In the genomic region with DNA sequence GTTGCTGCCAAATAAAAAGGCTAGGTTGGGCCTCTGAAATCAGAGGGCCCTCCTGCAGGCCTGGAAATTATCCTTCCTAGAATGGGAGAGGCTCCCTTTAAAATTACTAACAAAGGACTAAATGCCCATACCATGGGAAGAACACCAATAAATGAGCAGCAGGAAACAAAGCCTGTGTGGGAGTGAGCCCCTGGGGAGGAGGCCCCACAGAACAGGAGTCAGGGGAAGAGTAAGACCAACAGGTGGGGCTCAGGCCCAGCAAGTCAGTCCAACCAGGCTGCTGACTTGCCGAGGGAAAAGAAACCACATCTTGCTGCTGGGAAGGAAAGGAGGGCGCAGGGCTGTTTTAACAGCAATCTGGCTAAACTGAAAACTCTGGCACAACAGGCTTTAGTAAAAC, we compare ENCODE assay signal across 35 mouse cellular contexts.
"Had no signal": no experiment of that assay in that cellular context is flagged by ENCODE, and none has a peak within 500 bp of the region (broad histone marks: within the 10 kb centered on the region; RNA-seq: fewer than 3 reads in every experiment).

No protein-coding gene starts in this region.

- DNase-seq: heart, postnatal 10 days; heart, postnatal 14 days; heart, postnatal 36 days; heart, postnatal 4 days; kidney, adult 11 months; kidney, adult 18-20 months; kidney, adult 2 months; kidney, adult 8-10 months; kidney, adult 9 months; kidney, postnatal 10 days; kidney, postnatal 14 days; kidney, postnatal 25 days; kidney, postnatal 36 days; kidney, postnatal 4 days; layer of hippocampus, adult 9-11 months; layer of hippocampus, postnatal 36 days had no signal

- ATAC-seq: hindbrain, embryonic 16.5 days; hindbrain, postnatal 0 days; inflammation-experienced regulatory T-cells, adult 6 months; intestine, embryonic 15.5 days; intestine, embryonic 16.5 days; intestine, postnatal 0 days had no signal

- H3K4me3 ChIP-seq: heart, embryonic 10.5 days; heart, embryonic 12.5 days; heart, embryonic 13.5 days; heart, embryonic 15.5 days; hindbrain, embryonic 10.5 days; hindbrain, embryonic 12.5 days; hindbrain, embryonic 13.5 days; hindbrain, embryonic 15.5 days; intestine, embryonic 15.5 days; kidney, embryonic 15.5 days; layer of hippocampus, adult 2 months had no signal

- H3K27ac ChIP-seq: heart, embryonic 10.5 days; heart, embryonic 13.5 days; heart, embryonic 15.5 days; hindbrain, embryonic 10.5 days; hindbrain, embryonic 12.5 days; hindbrain, embryonic 13.5 days; hindbrain, embryonic 14.5 days; hindbrain, embryonic 15.5 days; hindbrain, postnatal 0 days; intestine, embryonic 15.5 days; kidney, embryonic 15.5 days; kidney, postnatal 0 days; layer of hippocampus, adult 2 months had no signal

- H3K4me1 ChIP-seq: heart, embryonic 10.5 days; heart, embryonic 12.5 days; heart, embryonic 13.5 days; heart, embryonic 15.5 days; hindbrain, embryonic 12.5 days; hindbrain, embryonic 13.5 days; hindbrain, embryonic 15.5 days; intestine, embryonic 15.5 days; kidney, embryonic 15.5 days had no signal

- H3K9ac ChIP-seq: heart, embryonic 12.5 days; heart, embryonic 13.5 days; heart, embryonic 15.5 days; hindbrain, embryonic 12.5 days; hindbrain, embryonic 13.5 days; hindbrain, embryonic 14.5 days; hindbrain, embryonic 15.5 days; intestine, embryonic 15.5 days; kidney, embryonic 15.5 days had no signal

- H3K9me3 ChIP-seq: heart, embryonic 10.5 days; heart, embryonic 12.5 days; heart, embryonic 13.5 days; heart, embryonic 15.5 days; hindbrain, embryonic 10.5 days; hindbrain, embryonic 12.5 days; hindbrain, embryonic 13.5 days; hindbrain, embryonic 15.5 days; intestine, embryonic 15.5 days; kidney, embryonic 15.5 days had no signal

- H3K4me2 ChIP-seq: heart, embryonic 11.5 days; heart, embryonic 12.5 days; heart, embryonic 13.5 days; heart, embryonic 15.5 days; hindbrain, embryonic 12.5 days; hindbrain, embryonic 13.5 days; hindbrain, embryonic 14.5 days; hindbrain, embryonic 15.5 days; intestine, embryonic 15.5 days; kidney, embryonic 15.5 days had no signal

- H3K27me3 ChIP-seq: heart, embryonic 12.5 days; heart, embryonic 13.5 days; heart, embryonic 15.5 days; hindbrain, embryonic 12.5 days; hindbrain, embryonic 13.5 days; hindbrain, embryonic 15.5 days; intestine, embryonic 15.5 days; kidney, embryonic 15.5 days had no signal
